Mouse (Mus musculus) midbrain, postnatal 0 days (tissue): Measurements from ENCODE around the gene Mcts2. TPM values are rescaled to one million over a fixed set of nuclear protein-coding genes. Genes with fewer than 3 reads are reported as not detected.

Source experiments
- ATAC-seq: fragments of 200-750 bp; cut with Nextera tagmentation; 2 replicates; pipeline ENCODE4 v1.8.0; 2017; ENCODE audit warnings: moderate number of reproducible peaks, mild to moderate bottlenecking, moderate TSS enrichment, moderate library complexity; ENCODE audit not compliant: low FRiP score
- DNase-seq: peaks from one replicate; pipeline ENCODE4 v3.0.0-alpha.2; 2015; ENCODE audit warnings: low spot score
- H3K27ac ChIP-seq: fragments of 300-500 bp; sonication (generic); 2 replicates; pipeline ENCODE4 v1.5.1; 2014; ENCODE audit warnings: low read depth, mild to moderate bottlenecking, low read length, mixed read lengths
- H3K27me3 ChIP-seq: fragments of 300-500 bp; sonication (generic); 2 replicates; pipeline ENCODE4 v1.6.1; 2014; ENCODE audit warnings: low read length, control low read depth, mixed read lengths; ENCODE audit not compliant: insufficient read depth
- H3K36me3 ChIP-seq: fragments of 300-500 bp; sonication (generic); 2 replicates; pipeline ENCODE4 v1.6.1; 2014; ENCODE audit warnings: low read length, control low read depth, mixed read lengths; ENCODE audit not compliant: insufficient read depth
- H3K4me1 ChIP-seq: fragments of 300-500 bp; sonication (generic); 2 replicates; pipeline ENCODE4 v1.6.1; 2014; ENCODE audit warnings: mild to moderate bottlenecking, control low read depth, antibody characterized with exemption, low read length, mixed read lengths; ENCODE audit not compliant: insufficient read depth
- H3K4me2 ChIP-seq: fragments of 300-500 bp; sonication (generic); 2 replicates; pipeline ENCODE4 v1.6.1; 2014; ENCODE audit warnings: low read depth, mild to moderate bottlenecking, low read length, mixed read lengths; ENCODE audit not compliant: poor library complexity, severe bottlenecking
- H3K4me3 ChIP-seq: fragments of 300-500 bp; sonication (generic); 2 replicates; pipeline ENCODE4 v1.5.1; 2014; ENCODE audit warnings: low read depth, mild to moderate bottlenecking, low read length, moderate library complexity
- H3K9ac ChIP-seq: fragments of 300-500 bp; sonication (generic); replicated peaks from 2 replicates; pipeline ENCODE4 v1.6.1; 2014; ENCODE audit warnings: mild to moderate bottlenecking, low read length, moderate library complexity, mixed read lengths; ENCODE audit not compliant: poor library complexity, severe bottlenecking
- H3K9me3 ChIP-seq: fragments of 300-500 bp; sonication (generic); 2 replicates; pipeline ENCODE4 v1.6.1; 2016; ENCODE audit warnings: low read length, control low read depth
- CTCF ChIP-seq: IDR thresholded peaks from 2 replicates; pipeline ENCODE4 v1.5.1; 2016; ENCODE audit warnings: antibody characterized with exemption, mild to moderate bottlenecking
- WGBS: fragments of 180-500 bp; shearing (Covaris S2); extraction: QIAGEN DNeasy Blood & Tissue Kit; methylation state at CpG from one replicate; pipeline ENCODE4 v1.1.7; 2014; 5-methylcytosine and 5-hydroxymethylcytosine counted together
- polyA plus RNA-seq: library from polyadenylated mRNA; unstranded; fragments of >200 nt; fragmentation: Nextera tagmentation; extraction: Ambion mirVana; gene quantifications from 2 replicates; pipeline ENCODE4 v1.2.1, GENCODE M21; 2015
- total RNA-seq: library from RNA; depleted of rRNA; stranded (reverse); fragments of >200 nt; gene quantifications from 2 replicates; pipeline ENCODE4 v1.2.3, GENCODE M21; 2014

The Mcts2 gene
- total and polyA plus RNA-seq, 2 experiments from 2014 or later: 14.5 to 28.1 TPM

GRCm38 (mm10) chr2:152669639-152670484 is 17.0 kb upstream of the Mcts2 start:
- Histone ChIP-seq H3K4me2 (peak overlapping the region; percentile 95), H3K4me1 (peaks cover 15% of the 10 kb centered on the region), H3K9me3 (no peaks in the 10 kb centered on the region), H3K36me3 (0 out of 2 replicates have a peak, but pooled peaks cover 6% of the 10 kb centered on the region), H3K4me3 (peak overlapping the region; percentile 73), H3K9ac (peak overlapping the region; percentile 97), H3K27ac (peak overlapping the region; percentile 98), H3K27me3 (no peaks in the 10 kb centered on the region)
- no peak for TF ChIP-seq CTCF
- under 1% methylated on average over 36 of the region's 46 CpGs for WGBS
- ATAC-seq (peak; percentile 78), DNase-seq (peak; percentile 69)

GRCm38 (mm10) chr2:152670983-152671641 is 15.7 kb upstream of the Mcts2 start:
- peak overlapping the region; percentile 98 for H3K27ac ChIP-seq
- H3K27me3 ChIP-seq: no peaks in the 10 kb centered on the region
- no peak for TF ChIP-seq CTCF
- WGBS: 48% methylated on average over 9 of the region's 9 CpGs
- peaks cover 15% of the 10 kb centered on the region for H3K4me1 ChIP-seq
- H3K4me2 ChIP-seq: peak overlapping the region; percentile 95
- ATAC-seq (no peak), DNase-seq (no peak)
- H3K9me3 ChIP-seq: no peaks in the 10 kb centered on the region
- H3K36me3 ChIP-seq: peaks cover 17% of the 10 kb centered on the region; the same call in 1 of the 2 replicates
- peak overlapping the region; percentile 73 for H3K4me3 ChIP-seq
- peak overlapping the region; percentile 97 for H3K9ac ChIP-seq

- Histone ChIP-seq H3K9me3 (no peaks in the 10 kb centered on the region), H3K4me1 (peaks cover 15% of the 10 kb centered on the region), H3K36me3 (peaks cover 18% of the 10 kb centered on the region; the same call in 1 of the 2 replicates), H3K9ac (peak overlapping the region; percentile 97), H3K27me3 (no peaks in the 10 kb centered on the region), H3K4me2 (peak overlapping the region; percentile 95), H3K27ac (peak overlapping the region; percentile 98), H3K4me3 (peak overlapping the region; percentile 73)
- 17% methylated on average over 5 of the region's 5 CpGs for WGBS
- TF ChIP-seq CTCF: peak; percentile 79
- ATAC-seq: peak; percentile 53; the same call in 1 of the 2 replicates
- peak; percentile 68 for DNase-seq
Measured at GRCm38 (mm10) chr2:152671642-152671999, 15.2 kb upstream of the Mcts2 start.

GRCm38 (mm10) chr2:152672166-152672565 is 14.7 kb upstream of the Mcts2 start:
- TF ChIP-seq CTCF: no peak
- peak overlapping the region; percentile 95 for H3K4me2 ChIP-seq
- peak overlapping the region; percentile 97; the same call in 1 of the 2 replicates for H3K9ac ChIP-seq
- 80% methylated on average over 12 of the region's 12 CpGs for WGBS
- ATAC-seq (no peak), DNase-seq (no peak)
- no peaks in the 10 kb centered on the region for H3K9me3 ChIP-seq
- H3K4me3 ChIP-seq: peak overlapping the region; percentile 73
- H3K36me3 ChIP-seq: peaks cover 18% of the 10 kb centered on the region; the same call in 1 of the 2 replicates
- peaks cover 15% of the 10 kb centered on the region for H3K4me1 ChIP-seq
- no peaks in the 10 kb centered on the region for H3K27me3 ChIP-seq
- H3K27ac ChIP-seq: 0 out of 2 replicates have a peak overlapping the region, but pooled peaks have one; percentile 38

GRCm38 (mm10) chr2:152674148-152674547 is 12.7 kb upstream of the Mcts2 start:
- H3K36me3 ChIP-seq: peaks cover 19% of the 10 kb centered on the region
- H3K4me1 ChIP-seq: peaks cover 15% of the 10 kb centered on the region
- no peak overlapping the region for H3K4me3 ChIP-seq
- H3K4me2 ChIP-seq: no peak overlapping the region
- H3K9me3 ChIP-seq: no peaks in the 10 kb centered on the region
- no peak overlapping the region for H3K27ac ChIP-seq
- 85% methylated on average over 11 of the region's 11 CpGs for WGBS
- ATAC-seq: no peak
- no peaks in the 10 kb centered on the region for H3K27me3 ChIP-seq
- no peak for TF ChIP-seq CTCF
- no peak for DNase-seq
- no peak overlapping the region for H3K9ac ChIP-seq
